Mouse (Mus musculus): ENCODE data around the gene Tamm41. TPM values are rescaled to one million over a fixed set of nuclear protein-coding genes. Genes with fewer than 3 reads are reported as not detected.

Gene Tamm41
- polyA plus RNA-seq, 1 experiment = 42.8 TPM

- H3K27me3 ChIP-seq (ENCODE audit: control insufficient read depth, insufficient read depth, low read length) = peaks cover 15% of the 10 kb centered on the region; the same call in 1 of the 2 replicates
- no peak for DNase-seq
Measured at GRCm38 (mm10) chr6:114965802-114966201, 71.9 kb downstream of the Tamm41 start.

GRCm38 (mm10) chr6:114965396-114965795 lies 72.3 kb downstream of the Tamm41 start:
- H3K27ac ChIP-seq (ENCODE audit: control insufficient read depth, insufficient read depth, low read length) = no peak overlapping the region
- DNase-seq = no peak
- H3K36me3 ChIP-seq (ENCODE audit: control insufficient read depth, insufficient read depth, low read length) = no peaks in the 10 kb centered on the region
- peaks cover 17% of the 10 kb centered on the region for H3K4me1 ChIP-seq (replicated peaks; ENCODE audit: control insufficient read depth, insufficient read depth, low read length)
- 89% methylated on average over 8 of the region's 8 CpGs for WGBS
- H3K4me3 ChIP-seq (ENCODE audit: control insufficient read depth, insufficient read depth, low read length) = no peak overlapping the region
- H3K27me3 ChIP-seq (ENCODE audit: control insufficient read depth, insufficient read depth, low read length) = peaks cover 11% of the 10 kb centered on the region; the same call in 1 of the 2 replicates
- TF ChIP-seq CTCF (IDR thresholded peaks at IDR 0.05; ENCODE audit: borderline replicate concordance, control insufficient read depth, extremely low read depth, insufficient read depth, low read length, poor library complexity) (no peak), POLR2A (IDR thresholded peaks at IDR 0.05; ENCODE audit: control insufficient read depth, extremely low read depth, insufficient read depth, low read length, poor library complexity) (no peak)

More at GRCm38 (mm10) chr6:114965802-114966201, 71.9 kb downstream of the Tamm41 start:
- Histone ChIP-seq H3K4me3 (ENCODE audit: control insufficient read depth, insufficient read depth, low read length) (no peak overlapping the region), H3K4me1 (replicated peaks; ENCODE audit: control insufficient read depth, insufficient read depth, low read length) (peaks cover 17% of the 10 kb centered on the region), H3K36me3 (ENCODE audit: control insufficient read depth, insufficient read depth, low read length) (no peaks in the 10 kb centered on the region), H3K27ac (ENCODE audit: control insufficient read depth, insufficient read depth, low read length) (no peak overlapping the region)
- 90% methylated on average over 3 of the region's 3 CpGs for WGBS
- TF ChIP-seq POLR2A (IDR thresholded peaks at IDR 0.05; ENCODE audit: control insufficient read depth, extremely low read depth, insufficient read depth, low read length, poor library complexity) (no peak), CTCF (IDR thresholded peaks at IDR 0.05; ENCODE audit: borderline replicate concordance, control insufficient read depth, extremely low read depth, insufficient read depth, low read length, poor library complexity) (no peak)

- H3K4me3 ChIP-seq (ENCODE audit: control insufficient read depth, insufficient read depth, low read length) = no peak overlapping the region
- H3K27ac ChIP-seq (ENCODE audit: control insufficient read depth, insufficient read depth, low read length) = no peak overlapping the region
- peaks cover 11% of the 10 kb centered on the region for H3K4me1 ChIP-seq (replicated peaks; ENCODE audit: control insufficient read depth, insufficient read depth, low read length)
- no peak for DNase-seq
- peaks cover 5% of the 10 kb centered on the region; the same call in 1 of the 2 replicates for H3K27me3 ChIP-seq (ENCODE audit: control insufficient read depth, insufficient read depth, low read length)
- H3K36me3 ChIP-seq (ENCODE audit: control insufficient read depth, insufficient read depth, low read length) = no peaks in the 10 kb centered on the region
- 94% methylated on average over 2 of the region's 2 CpGs for WGBS
- TF ChIP-seq CTCF (IDR thresholded peaks at IDR 0.05; ENCODE audit: borderline replicate concordance, control insufficient read depth, extremely low read depth, insufficient read depth, low read length, poor library complexity) = no peak
- TF ChIP-seq POLR2A (IDR thresholded peaks at IDR 0.05; ENCODE audit: control insufficient read depth, extremely low read depth, insufficient read depth, low read length, poor library complexity) = no peak
Measured at GRCm38 (mm10) chr6:114964235-114964634, 73.4 kb downstream of the Tamm41 start.

- no peak for TF ChIP-seq CTCF (IDR thresholded peaks at IDR 0.05; ENCODE audit: borderline replicate concordance, control insufficient read depth, extremely low read depth, insufficient read depth, low read length, poor library complexity)
- TF ChIP-seq POLR2A (IDR thresholded peaks at IDR 0.05; ENCODE audit: control insufficient read depth, extremely low read depth, insufficient read depth, low read length, poor library complexity) = no peak
Measured at GRCm38 (mm10) chr6:114963636-114964035, 74.0 kb downstream of the Tamm41 start.

GRCm38 (mm10) chr6:114961276-114962068 lies 76.2 kb downstream of the Tamm41 start:
- H3K4me3 ChIP-seq (ENCODE audit: control insufficient read depth, insufficient read depth, low read length) = no peak overlapping the region
- WGBS = 67% methylated on average over 10 of the region's 10 CpGs
- no peaks in the 10 kb centered on the region for H3K27me3 ChIP-seq (ENCODE audit: control insufficient read depth, insufficient read depth, low read length)
- H3K36me3 ChIP-seq (ENCODE audit: control insufficient read depth, insufficient read depth, low read length) = no peaks in the 10 kb centered on the region
- H3K27ac ChIP-seq (ENCODE audit: control insufficient read depth, insufficient read depth, low read length) = no peak overlapping the region
- no peak for DNase-seq
- H3K4me1 ChIP-seq (replicated peaks; ENCODE audit: control insufficient read depth, insufficient read depth, low read length) = no peaks in the 10 kb centered on the region
- TF ChIP-seq CTCF (IDR thresholded peaks at IDR 0.05; ENCODE audit: borderline replicate concordance, control insufficient read depth, extremely low read depth, insufficient read depth, low read length, poor library complexity) = no peak
- no peak for TF ChIP-seq POLR2A (IDR thresholded peaks at IDR 0.05; ENCODE audit: control insufficient read depth, extremely low read depth, insufficient read depth, low read length, poor library complexity)

More at GRCm38 (mm10) chr6:114963636-114964035, 74.0 kb downstream of the Tamm41 start:
- 93% methylated on average over 5 of the region's 5 CpGs for WGBS
- Histone ChIP-seq H3K27me3 (ENCODE audit: control insufficient read depth, insufficient read depth, low read length) (peaks cover 5% of the 10 kb centered on the region; the same call in 1 of the 2 replicates), H3K4me3 (ENCODE audit: control insufficient read depth, insufficient read depth, low read length) (no peak overlapping the region), H3K27ac (ENCODE audit: control insufficient read depth, insufficient read depth, low read length) (no peak overlapping the region), H3K36me3 (ENCODE audit: control insufficient read depth, insufficient read depth, low read length) (no peaks in the 10 kb centered on the region), H3K4me1 (replicated peaks; ENCODE audit: control insufficient read depth, insufficient read depth, low read length) (peaks cover 5% of the 10 kb centered on the region)
- no peak for DNase-seq

- no peaks in the 10 kb centered on the region for H3K36me3 ChIP-seq (ENCODE audit: control insufficient read depth, insufficient read depth, low read length)
- no peaks in the 10 kb centered on the region for H3K4me1 ChIP-seq (replicated peaks; ENCODE audit: control insufficient read depth, insufficient read depth, low read length)
- no peaks in the 10 kb centered on the region for H3K27me3 ChIP-seq (ENCODE audit: control insufficient read depth, insufficient read depth, low read length)
- TF ChIP-seq CTCF (IDR thresholded peaks at IDR 0.05; ENCODE audit: borderline replicate concordance, control insufficient read depth, extremely low read depth, insufficient read depth, low read length, poor library complexity) (no peak), POLR2A (IDR thresholded peaks at IDR 0.05; ENCODE audit: control insufficient read depth, extremely low read depth, insufficient read depth, low read length, poor library complexity) (no peak)
- no peak overlapping the region for H3K27ac ChIP-seq (ENCODE audit: control insufficient read depth, insufficient read depth, low read length)
- DNase-seq = no peak
- WGBS = 91% methylated on average over 6 of the region's 6 CpGs
- no peak overlapping the region for H3K4me3 ChIP-seq (ENCODE audit: control insufficient read depth, insufficient read depth, low read length)
Measured at GRCm38 (mm10) chr6:114959012-114959398, 78.7 kb downstream of the Tamm41 start.

Data from thymus, adult 2 months (tissue).